Mouse (Mus musculus): ENCODE data around the gene Pcbp3. TPM values are rescaled to one million over a fixed set of nuclear protein-coding genes. Genes with fewer than 3 reads are reported as not detected.

Gene Pcbp3
- polyA plus RNA-seq, 1 experiment from 2014 or later = 27.3 TPM

GRCm38 (mm10) chr10:76881900-76882299, 79.8 kb downstream of the Pcbp3 start:
- Histone ChIP-seq H3K9me3 (ENCODE audit: control insufficient read depth, low read depth, low read length) (no peaks in the 10 kb centered on the region), H3K4me1 (ENCODE audit: control insufficient read depth, insufficient read depth, low read length) (no peaks in the 10 kb centered on the region), H3K9ac (replicated peaks; ENCODE audit: low read depth, low read length) (no peak overlapping the region), H3K27ac (ENCODE audit: low read length) (no peak overlapping the region), H3K4me2 (replicated peaks; ENCODE audit: low read depth, low read length) (no peak overlapping the region), H3K36me3 (ENCODE audit: control insufficient read depth, insufficient read depth, low read length) (no peaks in the 10 kb centered on the region), H3K4me3 (ENCODE audit: low read depth, low read length) (no peak overlapping the region), H3K27me3 (ENCODE audit: control insufficient read depth, insufficient read depth, low read length) (no peaks in the 10 kb centered on the region)
- 63% methylated on average over 5 of the region's 5 CpGs for WGBS
- ATAC-seq (ENCODE audit: insufficient number of reproducible peaks, insufficient read depth, low FRiP score, low read depth) = no peak

- no peak for ATAC-seq (ENCODE audit: insufficient number of reproducible peaks, insufficient read depth, low FRiP score, low read depth)
- 61% methylated on average over 6 of the region's 6 CpGs for WGBS
- Histone ChIP-seq H3K4me2 (replicated peaks; ENCODE audit: low read depth, low read length) (no peak overlapping the region), H3K36me3 (ENCODE audit: control insufficient read depth, insufficient read depth, low read length) (no peaks in the 10 kb centered on the region), H3K27ac (ENCODE audit: low read length) (no peak overlapping the region), H3K4me3 (ENCODE audit: low read depth, low read length) (no peak overlapping the region), H3K9me3 (ENCODE audit: control insufficient read depth, low read depth, low read length) (no peaks in the 10 kb centered on the region), H3K4me1 (ENCODE audit: control insufficient read depth, insufficient read depth, low read length) (0 out of 2 replicates have a peak, but pooled peaks cover 3% of the 10 kb centered on the region), H3K9ac (replicated peaks; ENCODE audit: low read depth, low read length) (no peak overlapping the region), H3K27me3 (ENCODE audit: control insufficient read depth, insufficient read depth, low read length) (no peaks in the 10 kb centered on the region)
Observed at GRCm38 (mm10) chr10:76875310-76875709, 86.4 kb downstream of the Pcbp3 start.

- H3K4me1 ChIP-seq (ENCODE audit: control insufficient read depth, insufficient read depth, low read length) = 0 out of 2 replicates have a peak, but pooled peaks cover 3% of the 10 kb centered on the region
- no peak overlapping the region for H3K4me2 ChIP-seq (replicated peaks; ENCODE audit: low read depth, low read length)
- 75% methylated on average over 5 of the region's 5 CpGs for WGBS
- no peak overlapping the region for H3K4me3 ChIP-seq (ENCODE audit: low read depth, low read length)
- H3K27ac ChIP-seq (ENCODE audit: low read length) = no peak overlapping the region
- H3K36me3 ChIP-seq (ENCODE audit: control insufficient read depth, insufficient read depth, low read length) = no peaks in the 10 kb centered on the region
- no peak for ATAC-seq (ENCODE audit: insufficient number of reproducible peaks, insufficient read depth, low FRiP score, low read depth)
- H3K27me3 ChIP-seq (ENCODE audit: control insufficient read depth, insufficient read depth, low read length) = no peaks in the 10 kb centered on the region
- no peak overlapping the region for H3K9ac ChIP-seq (replicated peaks; ENCODE audit: low read depth, low read length)
- H3K9me3 ChIP-seq (ENCODE audit: control insufficient read depth, low read depth, low read length) = no peaks in the 10 kb centered on the region
Observed at GRCm38 (mm10) chr10:76874879-76875278, 86.8 kb downstream of the Pcbp3 start.

- ATAC-seq (ENCODE audit: insufficient number of reproducible peaks, insufficient read depth, low FRiP score, low read depth) = no peak
- Histone ChIP-seq H3K4me1 (ENCODE audit: control insufficient read depth, insufficient read depth, low read length) (0 out of 2 replicates have a peak, but pooled peaks cover 3% of the 10 kb centered on the region), H3K4me3 (ENCODE audit: low read depth, low read length) (no peak overlapping the region), H3K9ac (replicated peaks; ENCODE audit: low read depth, low read length) (no peak overlapping the region), H3K36me3 (ENCODE audit: control insufficient read depth, insufficient read depth, low read length) (no peaks in the 10 kb centered on the region), H3K9me3 (ENCODE audit: control insufficient read depth, low read depth, low read length) (no peaks in the 10 kb centered on the region), H3K27me3 (ENCODE audit: control insufficient read depth, insufficient read depth, low read length) (no peaks in the 10 kb centered on the region), H3K4me2 (replicated peaks; ENCODE audit: low read depth, low read length) (no peak overlapping the region), H3K27ac (ENCODE audit: low read length) (no peak overlapping the region)
- 75% methylated on average over 1 of the region's 1 CpGs for WGBS
Observed at GRCm38 (mm10) chr10:76874398-76874797, 87.3 kb downstream of the Pcbp3 start.

GRCm38 (mm10) chr10:76873948-76874347, 87.7 kb downstream of the Pcbp3 start:
- Histone ChIP-seq H3K9ac (replicated peaks; ENCODE audit: low read depth, low read length) (no peak overlapping the region), H3K36me3 (ENCODE audit: control insufficient read depth, insufficient read depth, low read length) (no peaks in the 10 kb centered on the region), H3K27me3 (ENCODE audit: control insufficient read depth, insufficient read depth, low read length) (no peaks in the 10 kb centered on the region), H3K9me3 (ENCODE audit: control insufficient read depth, low read depth, low read length) (no peaks in the 10 kb centered on the region), H3K27ac (ENCODE audit: low read length) (no peak overlapping the region), H3K4me3 (ENCODE audit: low read depth, low read length) (no peak overlapping the region), H3K4me1 (ENCODE audit: control insufficient read depth, insufficient read depth, low read length) (0 out of 2 replicates have a peak, but pooled peaks cover 3% of the 10 kb centered on the region), H3K4me2 (replicated peaks; ENCODE audit: low read depth, low read length) (no peak overlapping the region)
- 57% methylated on average over 10 of the region's 10 CpGs for WGBS
- no peak; the same call in 1 of the 2 replicates for ATAC-seq (ENCODE audit: insufficient number of reproducible peaks, insufficient read depth, low FRiP score, low read depth)

- Histone ChIP-seq H3K27ac (ENCODE audit: low read length) (no peak overlapping the region), H3K9ac (replicated peaks; ENCODE audit: low read depth, low read length) (no peak overlapping the region), H3K9me3 (ENCODE audit: control insufficient read depth, low read depth, low read length) (no peaks in the 10 kb centered on the region), H3K4me1 (ENCODE audit: control insufficient read depth, insufficient read depth, low read length) (0 out of 2 replicates have a peak, but pooled peaks cover 3% of the 10 kb centered on the region), H3K36me3 (ENCODE audit: control insufficient read depth, insufficient read depth, low read length) (no peaks in the 10 kb centered on the region), H3K4me3 (ENCODE audit: low read depth, low read length) (no peak overlapping the region), H3K4me2 (replicated peaks; ENCODE audit: low read depth, low read length) (no peak overlapping the region), H3K27me3 (ENCODE audit: control insufficient read depth, insufficient read depth, low read length) (no peaks in the 10 kb centered on the region)
- 82% methylated on average over 8 of the region's 8 CpGs for WGBS
- no peak for ATAC-seq (ENCODE audit: insufficient number of reproducible peaks, insufficient read depth, low FRiP score, low read depth)
Observed at GRCm38 (mm10) chr10:76872736-76873135, 89.0 kb downstream of the Pcbp3 start.

GRCm38 (mm10) chr10:76865936-76866335, 95.8 kb downstream of the Pcbp3 start:
- no peak for ATAC-seq (ENCODE audit: insufficient number of reproducible peaks, insufficient read depth, low FRiP score, low read depth)
- Histone ChIP-seq H3K9ac (replicated peaks; ENCODE audit: low read depth, low read length) (no peak overlapping the region), H3K27me3 (ENCODE audit: control insufficient read depth, insufficient read depth, low read length) (no peaks in the 10 kb centered on the region), H3K4me3 (ENCODE audit: low read depth, low read length) (no peak overlapping the region), H3K27ac (ENCODE audit: low read length) (no peak overlapping the region), H3K4me2 (replicated peaks; ENCODE audit: low read depth, low read length) (no peak overlapping the region), H3K4me1 (ENCODE audit: control insufficient read depth, insufficient read depth, low read length) (no peaks in the 10 kb centered on the region), H3K36me3 (ENCODE audit: control insufficient read depth, insufficient read depth, low read length) (no peaks in the 10 kb centered on the region), H3K9me3 (ENCODE audit: control insufficient read depth, low read depth, low read length) (no peaks in the 10 kb centered on the region)

- no peaks in the 10 kb centered on the region for H3K9me3 ChIP-seq (ENCODE audit: control insufficient read depth, low read depth, low read length)
- ATAC-seq (ENCODE audit: insufficient number of reproducible peaks, insufficient read depth, low FRiP score, low read depth) = no peak
- H3K4me3 ChIP-seq (ENCODE audit: low read depth, low read length) = no peak overlapping the region
- H3K4me2 ChIP-seq (replicated peaks; ENCODE audit: low read depth, low read length) = no peak overlapping the region
- no peak overlapping the region for H3K9ac ChIP-seq (replicated peaks; ENCODE audit: low read depth, low read length)
- 54% methylated on average over 3 of the region's 3 CpGs for WGBS
- H3K27me3 ChIP-seq (ENCODE audit: control insufficient read depth, insufficient read depth, low read length) = no peaks in the 10 kb centered on the region
- 0 out of 2 replicates have a peak, but pooled peaks cover 3% of the 10 kb centered on the region for H3K4me1 ChIP-seq (ENCODE audit: control insufficient read depth, insufficient read depth, low read length)
- no peaks in the 10 kb centered on the region for H3K36me3 ChIP-seq (ENCODE audit: control insufficient read depth, insufficient read depth, low read length)
- no peak overlapping the region for H3K27ac ChIP-seq (ENCODE audit: low read length)
Observed at GRCm38 (mm10) chr10:76860998-76861397, 100.7 kb downstream of the Pcbp3 start.

Data from stomach, embryonic 14.5 days (tissue).